Mouse (Mus musculus): Measurements from ENCODE around the gene Prss41.

DNA sequence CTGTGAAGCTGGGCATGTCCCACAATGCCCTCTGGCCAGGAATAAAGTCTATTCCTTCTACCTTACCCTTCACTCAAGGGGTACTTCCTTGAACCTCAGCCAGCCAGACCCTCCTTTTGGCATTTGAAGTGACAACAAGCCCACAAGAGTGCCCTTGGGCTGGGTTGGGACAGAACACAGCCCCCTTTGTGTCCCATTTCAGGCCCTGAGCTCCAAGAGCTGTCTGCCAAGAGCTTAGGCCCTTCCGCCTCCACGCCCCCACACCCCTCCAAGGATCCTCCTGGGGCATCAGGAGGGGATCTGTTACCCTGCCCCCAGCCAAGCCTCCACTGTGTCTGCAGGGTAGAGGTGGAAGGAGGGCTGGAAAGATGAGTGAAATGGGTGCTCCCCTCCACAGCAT lies 33.2 kb upstream of the Prss41 start:
- TF ChIP-seq GATA1 (IDR thresholded peaks at IDR 0.05; ENCODE audit: borderline replicate concordance, low read length) (no peak), GATA2 (IDR thresholded peaks at IDR 0.05; ENCODE audit: borderline replicate concordance, low read depth, low read length) (no peak)
